Mouse (Mus musculus): Measurements from ENCODE around the gene Dnajc24. TPM values are rescaled to one million over a fixed set of nuclear protein-coding genes. Genes with fewer than 3 reads are reported as not detected.

Gene Dnajc24
- 21.6 and 24.7 TPM in 2 replicates for polyA plus RNA-seq (2012; rRNA removed)

GRCm38 (mm10) chr2:106002835-106003739 is at the start of gene Dnajc24:
Gene Dnajc24, minus strand, starts transcription at chr2:106003549.

Other genes starting within 250 kb of the Dnajc24 start
- gene Elp4, start 99.0 kb downstream of the Dnajc24 start, polyA plus RNA-seq (2012; rRNA removed): 13.2 and 14.9 TPM in 2 replicates
- 50.1 and 58.1 TPM in 2 replicates for gene Immp1l, start 98.9 kb downstream of the Dnajc24 start, polyA plus RNA-seq (2012; rRNA removed)

All from central nervous system, embryonic 18 days (tissue).